Mouse (Mus musculus) pancreas, adult 10 weeks (tissue): Measurements from ENCODE around the gene Mndal. TPM values are rescaled to one million over a fixed set of nuclear protein-coding genes. Genes with fewer than 3 reads are reported as not detected.

ENCODE experiments used
- polyA plus RNA-seq: library from polyadenylated mRNA; stranded (reverse); fragments of 350-450 nt; fragmentation: Illumina TruSeq; extraction: RNeasy Lipid Tissue Mini Kit (QIAGEN cat#74804); gene quantifications from one replicate; pipeline ENCODE4 v1.2.3, GENCODE M21; 2015; ENCODE audit warnings: low read depth, low replicate concordance; ENCODE audit not compliant: insufficient read depth

Mndal gene
- polyA plus RNA-seq = 18.1 TPM

GRCm38 (mm10) chr1:173941924-173942779 is at the start of gene Mndal, which contains the start of gene Ifi203:
Gene Mndal, minus strand, starts transcription at chr1:173942491.
Gene Ifi203, minus strand, starts transcription at chr1:173942672.

GRCm38 (mm10) chr1:173982694-173983305 is 40.5 kb upstream of the Mndal start, which contains the start of gene Ifi202b:
Gene Ifi202b, minus strand, starts transcription at chr1:173982744.

GRCm38 (mm10) chr1:173912548-173913255 is 29.6 kb downstream of the Mndal start, which contains the start of gene Ifi211:
Gene Ifi211, minus strand, starts transcription at chr1:173913046.

Other genes with a start within 250 kb of the Mndal start
- gene Ifi207, start 200.7 kb downstream of the Mndal start, polyA plus RNA-seq = 4.3 TPM
- gene Ifi204, start 175.5 kb downstream of the Mndal start, polyA plus RNA-seq = 6.3 TPM
- gene Ifi211, start 29.4 kb downstream of the Mndal start, polyA plus RNA-seq = 3.5 TPM
- 13.1 TPM for gene Ifi203, start 181 bp upstream of the Mndal start, polyA plus RNA-seq
- not detected for gene Ifi202b, start 40.3 kb upstream of the Mndal start, polyA plus RNA-seq
- 11.4 TPM for gene Ifi205, start 89.3 kb upstream of the Mndal start, polyA plus RNA-seq
- not detected for gene Olfr433, start 98.2 kb upstream of the Mndal start, polyA plus RNA-seq
- gene Olfr432, start 106.7 kb upstream of the Mndal start, polyA plus RNA-seq = not detected
- not detected for gene Olfr430, start 124.1 kb upstream of the Mndal start, polyA plus RNA-seq
- gene Olfr429, start 141.8 kb upstream of the Mndal start, polyA plus RNA-seq = not detected
- gene Olfr427, start 154.4 kb upstream of the Mndal start, polyA plus RNA-seq = not detected
- gene Olfr231, start 178.7 kb upstream of the Mndal start, polyA plus RNA-seq = not detected
- not detected for gene Olfr424, start 189.0 kb upstream of the Mndal start, polyA plus RNA-seq
- not detected for gene Olfr420, start 213.1 kb upstream of the Mndal start, polyA plus RNA-seq
- 0.17 TPM for gene Spta1, start 230.3 kb upstream of the Mndal start, polyA plus RNA-seq